ENCODE assay signal across 27 mouse cellular contexts in genomic region chrX:135576412-135576811, GRCm38 (mm10). TPM values are rescaled to one million over a fixed set of nuclear protein-coding genes. Genes with fewer than 3 reads are reported as not detected.
"Had no signal": no experiment of that assay in that cellular context is flagged by ENCODE, and none has a peak within 500 bp of the region (broad histone marks: within the 10 kb centered on the region; RNA-seq: fewer than 3 reads in every experiment).

No protein-coding gene starts in this region.

- DNase-seq: lung, adult 18-20 months; lung, embryonic 14.5 days; lung, postnatal 10 days; lung, postnatal 4 days; retina, postnatal 1 day; right cerebral cortex, adult 18-20 months; right cerebral cortex, postnatal 25 days; right cerebral cortex, postnatal 4 days; spleen, adult 18-20 months; thymus, adult 18-20 months; thymus, postnatal 14 days; thymus, postnatal 36 days had no signal

- H3K9me3 ChIP-seq: megakaryocyte, embryonic 14.5 days; midbrain, embryonic 13.5 days; midbrain, embryonic 15.5 days; neural tube, embryonic 13.5 days; neural tube, embryonic 15.5 days had no signal

- H3K36me3 ChIP-seq: midbrain, embryonic 13.5 days; midbrain, embryonic 15.5 days; neural tube, embryonic 13.5 days; neural tube, embryonic 15.5 days had no signal

- H3K27ac ChIP-seq: midbrain, embryonic 13.5 days; midbrain, embryonic 15.5 days; neural tube, embryonic 13.5 days; neural tube, embryonic 15.5 days had no signal

- H3K4me3 ChIP-seq: megakaryocyte, embryonic 14.5 days; midbrain, embryonic 13.5 days; midbrain, embryonic 15.5 days; myocyte; neural tube, embryonic 13.5 days; neural tube, embryonic 15.5 days had no signal

- H3K27me3 ChIP-seq: midbrain, embryonic 15.5 days; neural tube, embryonic 13.5 days; neural tube, embryonic 15.5 days had no signal

- H3K4me1 ChIP-seq: midbrain, embryonic 13.5 days; midbrain, embryonic 15.5 days; neural tube, embryonic 13.5 days; neural tube, embryonic 15.5 days had no signal

- ATAC-seq: midbrain, embryonic 13.5 days; midbrain, embryonic 15.5 days had no signal

RNA-seq across cellular contexts. Expression of gene Nxf7, which starts 22.2 kb away (rescaled TPM):
- total RNA-seq: midbrain, postnatal 0 days had no signal
- polyA plus RNA-seq: lung, embryonic 14.5 days; lung, embryonic 16.5 days; midbrain, embryonic 11.5 days; midbrain, embryonic 13.5 days; midbrain, embryonic 15.5 days; midbrain, postnatal 0 days; neural tube, embryonic 11.5 days; neural tube, embryonic 13.5 days; neural tube, embryonic 15.5 days; stomach, embryonic 14.5 days; stomach, embryonic 16.5 days had no signal

RNA-seq across cellular contexts. Expression of gene Prame, which starts 51.1 kb away (rescaled TPM):
- total RNA-seq: midbrain, postnatal 0 days had no signal
- polyA plus RNA-seq: liver, embryonic 16.5 days; lung, embryonic 14.5 days; lung, embryonic 16.5 days; midbrain, embryonic 11.5 days; midbrain, embryonic 13.5 days; midbrain, embryonic 15.5 days; midbrain, postnatal 0 days; neural tube, embryonic 11.5 days; neural tube, embryonic 13.5 days; neural tube, embryonic 15.5 days; small intestine, adult 2 months; stomach, embryonic 14.5 days; stomach, embryonic 16.5 days; thymus, postnatal 0 days had no signal
